Mouse (Mus musculus) thymus, adult 2 months (tissue): ENCODE results near the gene Mrps26.

Source experiments
- CTCF ChIP-seq: fragments of 200-500 bp; IDR thresholded peaks from 2 replicates; pipeline ENCODE4 v1.5.1; 2012; ENCODE audit warnings: mild to moderate bottlenecking, control low read depth, low read length, moderate library complexity, borderline replicate concordance; ENCODE audit not compliant: control insufficient read depth, poor library complexity, insufficient read depth; ENCODE audit errors: extremely low read depth
- POLR2A ChIP-seq: fragments of 200-500 bp; IDR thresholded peaks from 2 replicates; pipeline ENCODE4 v1.6.1; 2012; ENCODE audit warnings: mild to moderate bottlenecking, low read length, control low read depth, moderate library complexity; ENCODE audit not compliant: control insufficient read depth, poor library complexity, insufficient read depth; ENCODE audit errors: extremely low read depth

DNA sequence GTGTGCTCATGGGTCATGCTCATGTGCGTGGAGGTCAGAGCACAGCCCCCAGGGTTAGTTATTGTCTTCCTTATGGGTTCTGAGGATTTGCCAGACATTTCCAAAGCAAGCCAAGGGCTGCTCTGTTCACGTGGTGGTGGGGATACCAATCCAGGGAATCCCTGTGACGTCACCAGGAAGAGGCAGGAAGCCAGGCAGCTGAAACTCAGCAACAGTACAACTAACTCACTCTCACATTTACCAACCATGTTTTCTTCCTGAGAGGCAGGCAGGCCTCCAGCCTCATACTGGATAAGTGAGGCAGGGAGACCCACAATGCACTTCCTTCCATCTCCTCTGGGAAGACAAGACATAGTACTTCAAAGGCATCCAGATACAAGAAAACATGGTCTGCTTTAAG, 34.9 kb downstream of the Mrps26 start:
- TF ChIP-seq POLR2A (no peak), CTCF (no peak)
